Mouse (Mus musculus) stomach, embryonic 14.5 days (tissue): ENCODE results near the gene Nedd9. TPM values are rescaled to one million over a fixed set of nuclear protein-coding genes. Genes with fewer than 3 reads are reported as not detected.

Experiments used
- ATAC-seq: fragments of 200-750 bp; cut with Nextera tagmentation; 2 replicates; pipeline ENCODE4 v1.8.0; 2017; ENCODE audit warnings: low read depth, moderate TSS enrichment; ENCODE audit not compliant: insufficient number of reproducible peaks, insufficient read depth, low FRiP score
- H3K27ac ChIP-seq: fragments of 300-500 bp; sonication (generic); 2 replicates; pipeline ENCODE4 v1.5.1; 2014; ENCODE audit warnings: mild to moderate bottlenecking, low read length, moderate library complexity, mixed read lengths
- H3K27me3 ChIP-seq: fragments of 300-500 bp; sonication (generic); 2 replicates; pipeline ENCODE4 v1.6.1; 2014; ENCODE audit warnings: low read length, control low read depth, mixed read lengths; ENCODE audit not compliant: control insufficient read depth, insufficient read depth
- H3K36me3 ChIP-seq: fragments of 300-500 bp; sonication (generic); 2 replicates; pipeline ENCODE4 v1.6.1; 2014; ENCODE audit warnings: mild to moderate bottlenecking, control low read depth, low read length, moderate library complexity, mixed read lengths; ENCODE audit not compliant: control insufficient read depth, insufficient read depth
- H3K4me1 ChIP-seq: fragments of 300-500 bp; sonication (generic); 2 replicates; pipeline ENCODE4 v1.6.1; 2014; ENCODE audit warnings: low read length, control low read depth, mixed read lengths; ENCODE audit not compliant: control insufficient read depth, insufficient read depth
- H3K4me2 ChIP-seq: fragments of 300-500 bp; sonication (generic); replicated peaks from 2 replicates; pipeline ENCODE4 v1.6.1; 2014; ENCODE audit warnings: low read depth, low read length, control low read depth
- H3K4me3 ChIP-seq: fragments of 300-500 bp; sonication (generic); 2 replicates; pipeline ENCODE4 v1.5.1; 2014; ENCODE audit warnings: low read depth, low read length, control low read depth
- H3K9ac ChIP-seq: fragments of 300-500 bp; sonication (generic); replicated peaks from 2 replicates; pipeline ENCODE4 v1.6.1; 2014; ENCODE audit warnings: low read depth, mild to moderate bottlenecking, control low read depth, low read length, moderate library complexity, mixed read lengths
- H3K9me3 ChIP-seq: fragments of 300-500 bp; sonication (generic); 2 replicates; pipeline ENCODE4 v1.6.1; 2016; ENCODE audit warnings: low read depth, low read length, control low read depth; ENCODE audit not compliant: control insufficient read depth
- WGBS: fragments of 180-500 bp; shearing (Covaris S2); extraction: QIAGEN DNeasy Blood & Tissue Kit; methylation state at CpG from one replicate; pipeline ENCODE4 v1.1.7; 2014; 5-methylcytosine and 5-hydroxymethylcytosine counted together
- polyA plus RNA-seq: library from polyadenylated mRNA; unstranded; fragments of >200 nt; fragmentation: Nextera tagmentation; extraction: Ambion mirVana; gene quantifications from 2 replicates; pipeline ENCODE4 v1.2.1, GENCODE M21; 2014

Nedd9 gene
- polyA plus RNA-seq, 1 experiment from 2014 or later: 33.3 TPM

DNA sequence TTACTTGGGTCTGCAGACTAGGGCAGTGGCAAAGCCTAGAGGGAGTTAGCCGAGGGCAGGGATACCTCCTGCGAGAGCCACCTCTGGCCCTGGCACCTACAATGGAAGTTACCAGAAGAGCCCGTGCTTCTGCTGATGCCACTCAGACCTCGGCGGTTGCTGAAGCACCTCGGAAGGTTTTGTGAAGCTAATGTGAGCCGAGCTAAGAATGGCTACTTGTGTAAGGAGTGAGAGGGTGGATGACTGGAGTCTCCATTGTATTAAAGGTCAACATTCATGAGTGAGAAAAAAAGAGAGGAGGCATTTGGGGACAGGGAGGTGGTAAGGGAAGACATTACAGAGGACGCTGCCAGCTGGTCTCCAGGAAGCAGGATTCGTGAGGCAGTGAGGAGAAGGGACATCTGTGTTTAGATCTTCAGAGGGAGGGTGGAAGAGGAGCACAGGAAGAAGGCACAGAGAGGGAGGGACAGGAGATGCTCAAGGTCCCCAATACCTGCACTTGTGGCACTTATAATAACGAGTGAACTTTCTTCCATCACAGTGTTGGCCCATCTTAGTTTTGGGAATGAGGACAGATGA is 78.7 kb downstream of the Nedd9 start:
- Histone ChIP-seq H3K27me3 (no peaks in the 10 kb centered on the region), H3K4me3 (no peak overlapping the region), H3K4me2 (no peak overlapping the region), H3K9ac (no peak overlapping the region), H3K9me3 (no peaks in the 10 kb centered on the region), H3K27ac (no peak overlapping the region), H3K4me1 (no peaks in the 10 kb centered on the region), H3K36me3 (no peaks in the 10 kb centered on the region)
- ATAC-seq: no peak
- WGBS: 82% methylated on average over 10 of the region's 10 CpGs

DNA sequence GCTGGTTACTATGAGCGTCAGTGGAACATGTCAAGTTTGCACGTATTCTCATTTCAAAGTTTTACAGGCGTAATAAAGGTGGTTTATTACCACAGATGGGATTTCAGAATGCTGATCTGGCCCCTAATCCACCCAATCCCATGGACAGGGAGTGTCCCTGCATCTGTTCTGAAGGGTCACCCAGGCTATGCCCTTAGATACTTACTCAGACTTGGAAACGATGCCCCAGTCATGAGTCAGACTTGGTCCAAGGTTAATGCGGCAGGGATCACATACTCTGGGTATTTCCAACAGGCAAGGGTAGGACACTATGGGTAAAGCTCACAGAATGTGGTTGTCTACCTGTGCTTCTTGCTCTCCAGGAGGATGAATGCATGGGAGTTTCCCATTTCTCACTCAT is 82.2 kb downstream of the Nedd9 start:
- WGBS: 89% methylated on average over 5 of the region's 5 CpGs
- no peak for ATAC-seq

DNA sequence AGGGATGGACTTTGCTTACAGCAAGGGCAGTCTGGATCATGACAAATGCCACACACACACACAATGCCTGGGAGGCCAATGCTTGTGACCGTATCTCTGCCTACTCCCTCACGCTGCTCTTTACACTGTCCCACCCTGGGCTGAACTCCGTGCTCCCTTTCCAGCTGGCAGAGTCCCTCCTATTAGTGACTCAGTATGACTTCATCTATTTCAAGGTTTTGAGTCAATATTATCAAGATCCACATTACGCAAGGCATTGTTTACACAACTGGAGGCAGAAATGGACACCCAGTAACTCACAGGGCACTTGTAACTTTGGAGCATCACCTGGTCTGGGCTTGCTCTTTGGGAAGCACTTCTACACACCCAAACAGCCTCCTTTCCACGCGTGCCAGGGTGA is 83.3 kb downstream of the Nedd9 start:
- 72% methylated on average over 6 of the region's 6 CpGs for WGBS
- Histone ChIP-seq H3K4me3 (no peak overlapping the region), H3K27ac (no peak overlapping the region; the same call in 1 of the 2 replicates), H3K9me3 (no peaks in the 10 kb centered on the region), H3K9ac (no peak overlapping the region), H3K4me1 (0 out of 2 replicates have a peak, but pooled peaks cover 4% of the 10 kb centered on the region), H3K36me3 (no peaks in the 10 kb centered on the region), H3K27me3 (no peaks in the 10 kb centered on the region), H3K4me2 (no peak overlapping the region)
- peak; percentile 91 for ATAC-seq

More for the DNA sequence above, 82.2 kb downstream of the Nedd9 start:
- Histone ChIP-seq H3K4me3 (no peak overlapping the region), H3K4me1 (0 out of 2 replicates have a peak, but pooled peaks cover 4% of the 10 kb centered on the region), H3K9ac (no peak overlapping the region), H3K27me3 (no peaks in the 10 kb centered on the region), H3K4me2 (no peak overlapping the region), H3K36me3 (no peaks in the 10 kb centered on the region), H3K27ac (no peak overlapping the region), H3K9me3 (no peaks in the 10 kb centered on the region)

DNA sequence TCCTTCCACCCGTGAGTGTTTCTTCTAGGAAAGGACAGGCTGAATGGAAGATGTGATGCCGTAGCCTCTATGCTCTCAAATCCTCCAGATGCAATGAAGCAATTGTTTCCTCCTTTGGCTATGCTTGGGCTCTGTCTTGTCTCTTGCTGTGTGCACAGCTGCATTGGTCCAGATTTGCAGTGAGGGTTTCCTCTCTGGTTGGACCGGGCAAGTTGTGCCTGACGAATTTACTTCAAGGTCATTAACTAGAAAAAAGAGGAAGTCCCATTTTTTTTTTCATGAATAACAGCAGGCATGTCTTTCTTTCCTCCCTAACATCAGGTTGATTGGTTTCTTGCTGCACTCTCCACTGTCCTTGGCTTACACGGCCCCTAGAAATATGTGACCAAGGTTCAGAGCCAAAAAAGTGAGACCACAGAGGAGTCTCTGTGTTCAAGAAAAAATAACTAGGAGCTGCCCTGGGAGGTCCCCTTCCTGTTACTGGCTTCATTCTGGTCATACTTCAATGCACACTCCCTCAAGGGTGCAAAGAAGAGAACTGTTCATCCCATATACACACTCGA is 84.6 kb downstream of the Nedd9 start:
- H3K4me3 ChIP-seq: no peak overlapping the region
- H3K9ac ChIP-seq: no peak overlapping the region
- no peaks in the 10 kb centered on the region for H3K9me3 ChIP-seq
- 0 out of 2 replicates have a peak, but pooled peaks cover 4% of the 10 kb centered on the region for H3K4me1 ChIP-seq
- H3K27ac ChIP-seq: no peak overlapping the region
- no peaks in the 10 kb centered on the region for H3K36me3 ChIP-seq
- H3K4me2 ChIP-seq: no peak overlapping the region
- no peaks in the 10 kb centered on the region for H3K27me3 ChIP-seq
- 56% methylated on average over 6 of the region's 6 CpGs for WGBS
- no peak for ATAC-seq

DNA sequence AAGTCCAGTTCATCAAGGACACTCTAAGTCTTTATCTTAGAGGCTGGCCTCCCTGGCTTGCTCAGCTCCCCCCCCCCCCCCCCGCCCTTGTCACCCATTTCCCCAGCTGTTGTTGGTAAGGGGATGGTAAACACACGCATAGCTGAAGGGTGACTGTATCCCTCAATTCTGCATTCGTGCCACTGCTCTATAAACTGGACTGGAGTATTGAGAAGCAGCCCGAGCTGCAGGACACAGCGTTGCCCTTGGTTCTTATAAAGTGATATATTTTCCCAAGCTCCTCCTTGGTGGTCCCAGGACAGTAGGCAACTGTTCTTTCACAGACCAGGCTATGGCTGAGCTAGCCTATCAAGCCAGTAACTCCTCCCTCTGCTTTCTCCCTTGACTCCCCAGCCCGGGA is 85.4 kb downstream of the Nedd9 start:
- no peak overlapping the region for H3K9ac ChIP-seq
- no peak overlapping the region for H3K4me2 ChIP-seq
- no peaks in the 10 kb centered on the region for H3K36me3 ChIP-seq
- 45% methylated on average over 6 of the region's 6 CpGs for WGBS
- H3K9me3 ChIP-seq: no peaks in the 10 kb centered on the region
- ATAC-seq: no peak
- H3K27me3 ChIP-seq: no peaks in the 10 kb centered on the region
- 0 out of 2 replicates have a peak, but pooled peaks cover 4% of the 10 kb centered on the region for H3K4me1 ChIP-seq
- H3K4me3 ChIP-seq: no peak overlapping the region
- no peak overlapping the region for H3K27ac ChIP-seq

DNA sequence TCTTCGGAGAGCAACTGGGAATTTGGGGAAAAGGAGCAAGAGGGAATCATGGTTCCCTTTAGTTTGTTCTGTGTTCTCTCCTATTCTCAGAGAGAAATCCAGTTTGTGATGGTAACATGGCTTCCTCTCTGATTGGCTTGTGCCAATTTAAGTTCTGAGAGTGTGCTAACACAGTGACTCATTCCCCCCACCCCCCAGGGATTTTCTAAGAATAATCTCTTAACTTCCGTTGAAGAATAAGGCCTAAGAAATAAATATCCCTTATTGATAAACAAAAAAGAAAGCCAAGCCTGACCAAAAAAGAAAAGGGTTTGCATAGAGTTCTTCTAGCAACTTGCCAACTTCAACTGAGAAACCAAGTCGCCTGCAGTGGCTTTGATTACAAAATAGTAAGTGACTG is 86.9 kb downstream of the Nedd9 start:
- H3K4me2 ChIP-seq: no peak overlapping the region
- H3K36me3 ChIP-seq: no peaks in the 10 kb centered on the region
- no peak for ATAC-seq
- H3K4me3 ChIP-seq: no peak overlapping the region
- H3K27me3 ChIP-seq: no peaks in the 10 kb centered on the region
- no peaks in the 10 kb centered on the region for H3K9me3 ChIP-seq
- no peak overlapping the region for H3K27ac ChIP-seq
- H3K9ac ChIP-seq: no peak overlapping the region
- 65% methylated on average over 3 of the region's 3 CpGs for WGBS
- 0 out of 2 replicates have a peak, but pooled peaks cover 4% of the 10 kb centered on the region for H3K4me1 ChIP-seq

DNA sequence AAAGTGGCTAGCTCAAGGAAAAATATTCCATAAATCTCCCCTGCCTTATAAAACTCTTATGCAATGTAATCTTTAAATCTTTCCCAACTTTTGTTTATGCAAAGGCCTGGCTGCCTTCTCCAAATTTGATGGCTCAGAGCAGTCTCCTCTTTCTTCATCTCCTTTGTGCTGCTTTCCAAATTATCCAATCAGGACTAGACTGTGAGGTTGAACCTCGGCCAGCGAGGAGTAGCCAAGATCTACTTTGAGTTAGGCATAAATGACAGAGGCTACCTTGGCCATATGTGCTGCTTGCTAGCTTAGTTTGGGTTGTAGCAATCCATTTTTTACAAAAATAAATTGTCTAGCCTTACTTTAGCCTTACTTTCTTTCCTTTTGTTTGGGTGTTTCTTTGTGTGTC is 95.0 kb downstream of the Nedd9 start:
- Histone ChIP-seq H3K9ac (no peak overlapping the region), H3K27me3 (no peaks in the 10 kb centered on the region), H3K9me3 (no peaks in the 10 kb centered on the region), H3K36me3 (no peaks in the 10 kb centered on the region), H3K4me3 (no peak overlapping the region), H3K4me1 (no peaks in the 10 kb centered on the region), H3K4me2 (no peak overlapping the region), H3K27ac (no peak overlapping the region)
- no peak for ATAC-seq
- 76% methylated on average over 2 of the region's 2 CpGs for WGBS

DNA sequence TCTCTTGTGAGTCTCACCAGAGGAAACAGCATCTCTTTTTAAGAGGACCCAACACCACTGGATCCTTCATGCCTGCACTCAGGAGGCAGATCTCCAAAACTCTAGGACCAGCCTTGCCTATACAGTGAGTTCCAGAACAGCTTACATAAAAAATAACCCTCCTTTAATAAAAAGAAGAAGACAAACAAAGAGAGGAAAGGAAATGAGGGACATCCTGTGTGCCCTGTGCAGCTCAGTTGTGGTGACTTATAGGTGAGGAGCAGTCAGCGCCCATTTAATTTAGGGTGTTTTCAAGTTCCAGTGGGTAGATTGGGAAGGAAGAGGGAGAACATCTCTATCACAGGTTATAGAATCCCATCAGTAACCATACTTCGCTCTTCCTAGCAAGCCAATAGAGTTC is 96.5 kb downstream of the Nedd9 start:
- whole genome bisulfite sequencing: 96% methylated on average over 2 of the region's 2 CpGs
- ATAC-seq: no peak
- no peak overlapping the region for H3K9ac ChIP-seq

DNA sequence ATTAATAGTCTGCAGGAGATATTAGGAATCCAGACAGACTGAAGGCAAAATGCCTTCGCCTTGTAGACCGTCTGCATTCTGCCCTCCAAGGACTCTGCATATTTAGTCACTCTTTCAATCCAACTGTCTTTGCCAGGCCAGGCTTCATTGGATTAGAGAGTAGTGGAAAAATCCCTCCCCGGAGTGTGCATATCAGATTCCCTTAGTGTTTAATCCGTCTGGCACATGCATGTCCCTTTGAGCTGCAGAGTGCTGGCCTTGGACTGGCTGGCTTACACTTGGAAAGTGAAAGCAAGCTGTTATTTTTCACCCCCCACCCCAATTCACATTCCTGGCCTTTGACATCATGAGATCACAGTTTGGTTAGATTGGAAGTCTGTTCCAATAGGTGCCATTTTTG is 100.6 kb downstream of the Nedd9 start:
- no peaks in the 10 kb centered on the region for H3K9me3 ChIP-seq
- H3K4me2 ChIP-seq: no peak overlapping the region
- H3K27me3 ChIP-seq: no peaks in the 10 kb centered on the region
- no peaks in the 10 kb centered on the region for H3K36me3 ChIP-seq
- H3K4me3 ChIP-seq: no peak overlapping the region
- WGBS: 50% methylated on average over 4 of the region's 4 CpGs
- H3K4me1 ChIP-seq: no peaks in the 10 kb centered on the region
- no peak overlapping the region for H3K9ac ChIP-seq
- no peak overlapping the region for H3K27ac ChIP-seq
- ATAC-seq: no peak

More for the DNA sequence above, 96.5 kb downstream of the Nedd9 start:
- Histone ChIP-seq H3K4me2 (no peak overlapping the region), H3K27ac (no peak overlapping the region), H3K27me3 (no peaks in the 10 kb centered on the region), H3K36me3 (no peaks in the 10 kb centered on the region), H3K4me1 (no peaks in the 10 kb centered on the region), H3K4me3 (no peak overlapping the region), H3K9me3 (no peaks in the 10 kb centered on the region)
